Mouse (Mus musculus) midbrain, embryonic 14.5 days (tissue): ENCODE data around the gene Bcl7c. TPM values are rescaled to one million over a fixed set of nuclear protein-coding genes. Genes with fewer than 3 reads are reported as not detected.

Experiments used
- ATAC-seq: fragments of 200-750 bp; cut with Nextera tagmentation; 2 replicates; pipeline ENCODE4 v1.8.0; 2017; ENCODE audit warnings: moderate number of reproducible peaks, moderate library complexity; ENCODE audit not compliant: low FRiP score, low TSS enrichment
- DNase-seq: peaks from one replicate; pipeline ENCODE4 v3.0.0-alpha.2; 2015
- H3K27ac ChIP-seq: fragments of 300-500 bp; sonication (generic); replicated peaks from 2 replicates; pipeline ENCODE4 v1.5.1; 2014; ENCODE audit warnings: mild to moderate bottlenecking, low read depth, low read length, moderate library complexity
- H3K27me3 ChIP-seq: fragments of 300-500 bp; sonication (generic); 2 replicates; pipeline ENCODE4 v1.6.1; 2014; ENCODE audit warnings: low read length, control low read depth, mixed read lengths; ENCODE audit not compliant: control insufficient read depth, insufficient read depth
- H3K36me3 ChIP-seq: fragments of 300-500 bp; sonication (generic); 2 replicates; pipeline ENCODE4 v1.6.1; 2014; ENCODE audit warnings: low read length, control low read depth; ENCODE audit not compliant: control insufficient read depth, insufficient read depth
- H3K4me1 ChIP-seq: fragments of 300-500 bp; sonication (generic); 2 replicates; pipeline ENCODE4 v1.6.1; 2014; ENCODE audit warnings: mild to moderate bottlenecking, antibody characterized with exemption, low read length, control low read depth; ENCODE audit not compliant: control insufficient read depth, insufficient read depth
- H3K4me2 ChIP-seq: fragments of 300-500 bp; sonication (generic); 2 replicates; pipeline ENCODE4 v1.6.1; 2014; ENCODE audit warnings: mild to moderate bottlenecking, low read length, moderate library complexity
- H3K4me3 ChIP-seq: fragments of 300-500 bp; sonication (generic); replicated peaks from 2 replicates; pipeline ENCODE4 v1.5.1; 2014; ENCODE audit warnings: low read depth, low read length
- H3K9ac ChIP-seq: fragments of 300-500 bp; sonication (generic); replicated peaks from 2 replicates; pipeline ENCODE4 v1.6.1; 2014; ENCODE audit warnings: mild to moderate bottlenecking, low read length, moderate library complexity
- H3K9me3 ChIP-seq: fragments of 300-500 bp; sonication (generic); 2 replicates; pipeline ENCODE4 v1.6.1; 2016; ENCODE audit warnings: low read length, control low read depth, mixed read lengths; ENCODE audit not compliant: control insufficient read depth
- WGBS: fragments of 180-500 bp; shearing (Covaris S2); extraction: QIAGEN DNeasy Blood & Tissue Kit; methylation state at CpG from one replicate; pipeline ENCODE4 v1.1.7; 2014; 5-methylcytosine and 5-hydroxymethylcytosine counted together
- polyA plus RNA-seq: library from polyadenylated mRNA; unstranded; fragments of >200 nt; fragmentation: Nextera tagmentation; extraction: Ambion mirVana; gene quantifications from 2 replicates; pipeline ENCODE4 v1.2.1, GENCODE M21; 2014

Bcl7c gene
- 47.2 and 54.0 TPM in 2 replicates for polyA plus RNA-seq

DNA sequence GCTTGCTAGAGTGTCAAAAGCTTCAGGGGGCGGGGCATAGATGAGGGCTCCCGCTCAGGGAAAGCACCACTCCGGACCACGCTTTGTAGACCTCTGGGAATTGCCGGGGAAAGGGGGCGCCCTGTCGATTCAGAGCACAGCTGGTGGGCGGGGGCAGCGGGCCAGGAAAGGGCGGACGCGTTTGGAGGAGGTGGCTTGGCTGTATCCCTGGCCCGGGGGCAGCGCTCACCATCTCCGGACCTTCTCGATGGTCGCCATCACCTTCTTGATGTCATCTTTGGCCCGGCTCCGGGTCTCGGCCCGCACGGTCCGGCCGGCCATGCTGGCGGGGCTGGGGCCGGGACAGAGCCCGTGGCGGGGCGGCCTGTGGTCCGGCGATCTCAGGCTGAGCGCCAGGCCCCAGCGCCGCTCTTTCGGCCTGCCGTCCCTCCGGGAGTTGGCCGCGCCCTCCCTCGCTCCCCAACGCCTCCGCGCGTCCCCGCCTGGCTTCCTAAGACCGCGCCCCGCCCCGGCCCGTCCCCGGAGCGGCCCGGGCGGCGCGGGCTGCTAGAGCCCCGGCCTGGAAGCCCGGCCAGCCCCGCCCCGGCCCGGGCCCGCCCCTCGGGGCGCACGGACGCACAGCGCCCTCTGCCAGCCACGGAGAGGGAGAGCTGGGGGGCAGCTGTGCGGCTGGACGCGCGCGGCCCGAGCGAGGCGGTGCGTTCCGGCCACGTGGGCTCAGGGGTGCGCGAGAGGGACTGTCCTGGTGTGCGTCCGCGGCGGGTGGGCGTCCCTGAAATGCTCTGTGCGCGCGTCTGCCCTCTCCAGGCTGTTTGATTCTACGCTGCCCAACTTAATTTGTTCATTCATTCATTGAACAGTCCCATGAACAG lies at the start of gene Bcl7c:
Bcl7c (minus strand) TSS at position 727 of the 872 bp plus-strand sequence.
- DNase-seq (peak; percentile 93), ATAC-seq (peak; percentile 87)
- peak within 1 kb of the TSS; percentile 90 for H3K9ac ChIP-seq
- H3K27me3 ChIP-seq = no peaks in the 10 kb centered on the region
- peak within 1 kb of the TSS; percentile 69 for H3K4me2 ChIP-seq
- peaks cover 18% of the 10 kb centered on the region for H3K4me1 ChIP-seq
- H3K9me3 ChIP-seq = no peaks in the 10 kb centered on the region
- 1% methylated on average over 90 of the region's 90 CpGs for WGBS
- H3K27ac ChIP-seq = peak within 1 kb of the TSS; percentile 95
- H3K4me3 ChIP-seq = peak within 1 kb of the TSS; percentile 78
- H3K36me3 ChIP-seq = peaks cover 28% of the 10 kb centered on the region

DNA sequence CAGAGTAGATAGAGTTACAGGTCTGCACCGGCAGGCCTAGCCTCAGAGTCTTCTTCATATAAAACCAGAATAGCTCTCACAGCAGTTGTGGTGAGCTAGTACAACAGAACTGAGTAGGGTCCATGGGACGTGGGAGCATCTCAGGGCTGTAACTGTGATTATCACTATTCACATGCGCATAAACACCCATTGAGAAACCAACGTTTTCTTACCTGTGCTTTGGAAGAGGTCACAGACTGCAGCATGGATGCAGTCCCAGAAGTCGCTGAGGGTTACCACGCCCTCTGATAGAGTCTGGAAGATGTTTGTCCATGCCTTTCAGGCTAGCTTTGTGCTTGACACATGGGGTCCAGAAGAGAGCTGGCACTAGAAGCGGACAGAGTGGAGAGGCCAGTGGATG lies 45.0 kb upstream of the Bcl7c start:
- DNase-seq (no peak), ATAC-seq (no peak)
- peaks cover 99% of the 10 kb centered on the region for H3K36me3 ChIP-seq
- H3K9me3 ChIP-seq = no peaks in the 10 kb centered on the region
- H3K9ac ChIP-seq = no peak overlapping the region
- H3K27ac ChIP-seq = no peak overlapping the region
- no peak overlapping the region for H3K4me3 ChIP-seq
- 91% methylated on average over 7 of the region's 7 CpGs for WGBS
- no peaks in the 10 kb centered on the region for H3K4me1 ChIP-seq
- H3K27me3 ChIP-seq = no peaks in the 10 kb centered on the region
- no peak overlapping the region for H3K4me2 ChIP-seq

DNA sequence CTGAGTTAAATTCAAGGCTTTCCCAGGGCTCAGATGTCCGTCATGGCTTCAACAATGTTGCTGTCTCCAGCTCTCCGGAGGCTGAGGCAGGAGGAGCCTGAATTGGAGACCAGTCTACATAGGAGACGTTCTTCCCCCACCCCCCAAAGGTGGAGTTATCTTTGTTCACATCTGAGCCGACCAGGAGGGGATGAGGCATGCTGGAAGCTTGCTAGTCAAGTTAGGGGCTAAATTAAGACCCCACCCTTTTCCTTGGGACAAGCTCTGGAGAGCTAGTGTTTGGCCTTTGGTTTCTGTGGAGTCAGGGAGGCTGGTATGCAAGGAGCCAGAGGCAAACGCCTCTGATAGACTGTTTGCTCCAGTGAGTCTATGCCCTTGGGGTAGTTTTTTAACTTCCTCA lies 44.4 kb upstream of the Bcl7c start:
- Histone ChIP-seq H3K4me2 (no peak overlapping the region), H3K4me1 (peaks cover under 1% of the 10 kb centered on the region), H3K4me3 (no peak overlapping the region), H3K27me3 (no peaks in the 10 kb centered on the region), H3K9ac (no peak overlapping the region), H3K9me3 (no peaks in the 10 kb centered on the region), H3K36me3 (peaks cover 100% of the 10 kb centered on the region), H3K27ac (no peak overlapping the region)
- DNase-seq (no peak), ATAC-seq (no peak)
- 82% methylated on average over 5 of the region's 5 CpGs for WGBS

DNA sequence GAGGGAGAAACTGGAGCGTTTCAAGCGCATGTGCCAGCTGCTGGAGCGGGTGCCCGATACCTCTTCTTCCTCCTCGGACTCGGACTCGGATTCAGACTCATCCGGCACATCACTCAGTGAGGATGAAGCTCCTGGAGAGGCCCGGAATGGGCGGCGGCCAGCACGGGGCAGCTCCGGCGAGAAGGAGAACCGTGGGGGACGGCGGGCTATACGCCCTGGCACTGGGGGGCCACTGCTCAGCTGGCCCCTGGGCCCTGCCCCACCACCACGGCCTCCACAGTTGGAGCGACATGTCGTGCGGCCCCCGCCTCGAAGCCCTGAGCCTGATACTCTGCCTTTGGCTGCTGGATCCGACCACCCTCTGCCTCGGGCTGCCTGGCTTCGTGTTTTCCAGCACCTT lies 43.3 kb upstream of the Bcl7c start:
- H3K9me3 ChIP-seq = no peaks in the 10 kb centered on the region
- H3K4me1 ChIP-seq = peaks cover 12% of the 10 kb centered on the region
- ATAC-seq (no peak), DNase-seq (no peak)
- H3K4me3 ChIP-seq = no peak overlapping the region
- no peak overlapping the region for H3K4me2 ChIP-seq
- H3K27ac ChIP-seq = no peak overlapping the region
- H3K9ac ChIP-seq = 0 out of 2 replicates have a peak overlapping the region, but pooled peaks have one; percentile 20
- H3K36me3 ChIP-seq = peaks cover 93% of the 10 kb centered on the region
- WGBS = 93% methylated on average over 27 of the region's 27 CpGs
- no peaks in the 10 kb centered on the region for H3K27me3 ChIP-seq

DNA sequence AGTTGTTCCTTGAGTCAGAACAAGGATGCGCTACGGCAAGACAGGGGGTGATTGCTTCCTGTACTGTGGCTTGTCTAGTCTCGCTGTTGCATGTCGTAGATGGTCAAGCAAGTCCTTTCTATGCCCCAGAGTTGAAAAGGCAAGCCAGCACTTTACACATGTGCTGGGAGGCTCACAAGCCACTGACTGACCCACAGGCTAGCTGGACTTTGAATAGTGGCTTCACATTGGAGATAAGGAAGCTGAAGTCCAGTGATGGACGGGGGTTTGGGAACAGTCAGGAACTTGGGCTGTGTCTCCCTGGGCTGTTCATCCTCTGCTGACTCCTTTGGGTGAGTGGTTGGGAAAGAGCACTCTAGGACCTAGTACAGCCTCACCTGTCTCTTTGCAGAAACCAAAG lies 42.9 kb upstream of the Bcl7c start:
- WGBS = 97% methylated on average over 5 of the region's 5 CpGs
- ATAC-seq = no peak
- Histone ChIP-seq H3K27me3 (no peaks in the 10 kb centered on the region), H3K4me1 (peaks cover 12% of the 10 kb centered on the region), H3K4me3 (no peak overlapping the region), H3K36me3 (peaks cover 88% of the 10 kb centered on the region), H3K27ac (no peak overlapping the region), H3K4me2 (no peak overlapping the region), H3K9ac (no peak overlapping the region), H3K9me3 (no peaks in the 10 kb centered on the region)
- DNase-seq = no peak

DNA sequence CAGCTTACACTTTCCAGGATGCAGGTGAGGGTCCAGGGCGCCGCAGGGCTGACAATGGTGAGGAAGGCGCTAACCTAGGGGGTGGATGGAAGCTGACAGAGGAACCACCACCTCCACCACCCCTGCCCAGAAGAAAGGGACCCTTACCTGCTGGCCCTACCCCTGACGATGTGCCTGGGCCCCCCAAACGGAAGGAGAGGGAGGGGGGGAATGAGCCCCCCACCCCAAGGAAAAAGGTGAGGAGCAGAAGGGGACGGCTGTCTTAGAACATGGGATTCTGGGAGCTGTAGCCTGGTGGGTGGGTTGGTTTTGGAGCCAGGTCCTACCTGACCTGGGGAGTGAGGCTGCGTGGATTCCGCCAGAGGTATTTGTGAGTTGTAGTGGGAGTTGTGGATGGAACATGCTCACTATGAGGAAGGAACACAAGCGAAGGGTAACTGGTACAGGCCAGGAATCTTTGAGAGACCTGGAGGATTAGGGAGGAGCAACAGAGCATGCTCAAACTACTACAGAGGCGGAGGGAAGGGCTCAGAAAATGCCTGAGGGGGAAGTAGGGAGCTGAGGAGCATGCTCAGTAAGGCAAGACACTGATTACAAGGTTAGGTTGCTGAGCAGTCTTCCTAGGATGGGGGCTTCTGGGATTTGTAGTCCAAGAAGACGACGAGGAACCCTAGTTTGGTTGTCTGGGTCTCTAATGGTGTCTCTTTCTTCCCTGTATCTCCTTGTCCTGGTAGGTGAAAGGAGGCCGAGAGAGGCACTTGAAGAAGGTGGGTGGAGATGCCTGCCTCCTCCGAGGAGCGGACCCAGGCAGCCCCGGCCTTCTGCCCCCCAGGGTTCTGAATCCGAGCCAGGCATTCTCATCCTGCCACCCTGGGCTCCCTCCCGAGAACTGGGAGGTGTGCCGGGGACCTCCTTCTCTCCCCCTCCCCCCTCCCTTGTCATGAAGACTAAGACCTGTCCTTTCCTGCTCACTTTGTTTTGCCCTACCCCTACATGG lies 41.7 kb upstream of the Bcl7c start:
- no peak overlapping the region for H3K4me3 ChIP-seq
- no peak overlapping the region for H3K27ac ChIP-seq
- H3K27me3 ChIP-seq = no peaks in the 10 kb centered on the region
- H3K36me3 ChIP-seq = peaks cover 76% of the 10 kb centered on the region
- no peaks in the 10 kb centered on the region for H3K9me3 ChIP-seq
- DNase-seq (peak; percentile 72), ATAC-seq (no peak)
- peaks cover 12% of the 10 kb centered on the region for H3K4me1 ChIP-seq
- WGBS = 85% methylated on average over 19 of the region's 19 CpGs
- H3K4me2 ChIP-seq = no peak overlapping the region
- no peak overlapping the region for H3K9ac ChIP-seq

DNA sequence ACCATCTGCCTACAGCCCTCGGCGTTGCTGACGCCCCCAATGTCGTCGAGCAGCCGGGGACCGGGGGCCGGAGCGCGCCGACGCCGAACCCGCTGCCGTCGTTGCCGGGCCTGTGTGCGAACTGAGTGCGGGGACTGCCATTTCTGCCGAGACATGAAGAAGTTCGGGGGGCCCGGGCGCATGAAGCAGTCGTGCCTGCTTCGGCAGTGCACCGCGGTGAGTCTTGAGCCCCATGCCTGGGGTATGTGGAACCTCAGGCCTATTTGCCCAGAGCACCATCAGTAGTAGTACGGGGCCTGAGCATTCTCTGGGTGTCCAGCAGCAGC lies 39.5 kb upstream of the Bcl7c start:
- H3K4me1 ChIP-seq = peaks cover 18% of the 10 kb centered on the region
- no peak overlapping the region for H3K27ac ChIP-seq
- H3K4me2 ChIP-seq = peak overlapping the region; percentile 94; the same call in 1 of the 2 replicates
- WGBS = 92% methylated on average over 28 of the region's 28 CpGs
- H3K9ac ChIP-seq = no peak overlapping the region
- DNase-seq (no peak), ATAC-seq (no peak)
- H3K9me3 ChIP-seq = no peaks in the 10 kb centered on the region
- peak overlapping the region; percentile 93 for H3K4me3 ChIP-seq
- peaks cover 54% of the 10 kb centered on the region for H3K36me3 ChIP-seq
- H3K27me3 ChIP-seq = no peaks in the 10 kb centered on the region

DNA sequence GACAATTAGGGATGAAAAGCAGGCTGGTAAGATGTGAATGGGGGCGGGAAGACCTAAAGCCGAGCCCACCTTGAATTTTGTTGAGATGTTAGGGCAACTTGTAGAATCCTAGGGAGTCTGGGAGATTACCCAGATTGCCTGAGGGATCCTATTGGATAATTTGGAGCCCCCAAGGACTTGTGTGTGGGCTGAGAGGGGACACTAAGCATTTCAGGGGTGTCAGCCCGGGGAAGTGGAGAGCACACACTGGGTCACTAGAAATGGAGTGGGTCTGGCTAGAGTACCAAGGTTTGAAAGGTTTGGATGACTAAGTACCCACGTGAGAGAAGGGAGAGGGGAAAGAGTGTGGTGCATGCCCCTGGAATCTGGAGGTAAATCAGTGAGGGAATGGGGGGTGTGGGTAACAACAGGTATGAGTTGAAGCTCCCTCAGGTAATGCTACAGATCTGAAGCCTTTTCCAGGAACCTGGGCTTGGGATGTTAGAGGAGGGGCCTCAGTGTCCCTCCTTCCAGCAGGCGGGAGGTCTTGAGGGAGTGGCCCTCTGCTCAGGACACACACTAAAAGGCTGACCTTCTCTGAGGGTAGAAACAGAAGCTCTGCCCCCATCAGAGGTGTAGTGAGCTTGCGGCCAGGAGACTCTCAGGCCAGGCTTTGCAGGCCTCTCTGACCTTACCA lies 39.0 kb upstream of the Bcl7c start:
- DNase-seq = no peak
- WGBS = 35% methylated on average over 6 of the region's 6 CpGs

More for the DNA sequence above, 39.0 kb upstream of the Bcl7c start:
- H3K4me3 ChIP-seq = peak overlapping the region; percentile 93
- H3K27me3 ChIP-seq = no peaks in the 10 kb centered on the region
- H3K27ac ChIP-seq = peak overlapping the region; percentile 89
- H3K9me3 ChIP-seq = no peaks in the 10 kb centered on the region
- ATAC-seq = no peak
- peak overlapping the region; percentile 94 for H3K4me2 ChIP-seq
- peaks cover 49% of the 10 kb centered on the region for H3K36me3 ChIP-seq
- peak overlapping the region; percentile 93 for H3K9ac ChIP-seq
- H3K4me1 ChIP-seq = peaks cover 18% of the 10 kb centered on the region
